Mouse (Mus musculus): ENCODE measurements around the gene Lrrc9.

GRCm38 (mm10) chr12:72518114-72518728, 76.6 kb downstream of the Lrrc9 start:
- TF ChIP-seq EP300 (IDR thresholded peaks at IDR 0.05) (no peak), CTCF (IDR thresholded peaks at IDR 0.05) (no peak)

Measured in lung, postnatal 0 days (tissue).